Mouse (Mus musculus): Measurements from ENCODE around the gene Clpb.

GRCm38 (mm10) chr7:101616136-101616835 is 47.1 kb upstream of the Clpb start:
- no peak for TF ChIP-seq POLR2A (IDR thresholded peaks at IDR 0.05; ENCODE audit: control insufficient read depth, extremely low read depth, insufficient read depth, low read length, poor library complexity)
- no peak for TF ChIP-seq CTCF (IDR thresholded peaks at IDR 0.05; ENCODE audit: borderline replicate concordance, control insufficient read depth, extremely low read depth, insufficient read depth, low read length, poor library complexity)
